Mouse (Mus musculus) hindbrain, embryonic 13.5 days (tissue): Measurements from ENCODE around the gene Zfp933. TPM values are rescaled to one million over a fixed set of nuclear protein-coding genes. Genes with fewer than 3 reads are reported as not detected.
A peak's percentile ranks its signal among the peaks of the same experiment; 100 is the strongest.
"Not testable (repeated sequence)": the region's sequence is repeated elsewhere in the genome, so short reads cannot be mapped to it uniquely, and the experiment has no call there.

Experiments used
- ATAC-seq: fragments of 200-750 bp; cut with Nextera tagmentation; 2 replicates; pipeline ENCODE4 v1.8.0; 2017; ENCODE audit warnings: moderate TSS enrichment; ENCODE audit not compliant: low FRiP score
- H3K27ac ChIP-seq: fragments of 300-500 bp; sonication (generic); 2 replicates; pipeline ENCODE4 v1.5.1; 2015; ENCODE audit warnings: inconsistent platforms, mild to moderate bottlenecking, moderate library complexity
- H3K27me3 ChIP-seq: fragments of 300-500 bp; sonication (generic); 2 replicates; pipeline ENCODE4 v1.6.1; 2015; ENCODE audit warnings: mild to moderate bottlenecking, inconsistent platforms
- H3K36me3 ChIP-seq: fragments of 300-500 bp; sonication (generic); 2 replicates; pipeline ENCODE4 v1.6.1; 2015; ENCODE audit warnings: mild to moderate bottlenecking, inconsistent platforms
- H3K4me1 ChIP-seq: fragments of 300-500 bp; sonication (generic); replicated peaks from 2 replicates; pipeline ENCODE4 v1.6.1; 2015; ENCODE audit warnings: inconsistent platforms
- H3K4me2 ChIP-seq: fragments of 300-500 bp; sonication (generic); 2 replicates; pipeline ENCODE4 v1.6.1; 2015; ENCODE audit warnings: inconsistent platforms, mild to moderate bottlenecking, moderate library complexity
- H3K4me3 ChIP-seq: fragments of 300-500 bp; sonication (generic); 2 replicates; pipeline ENCODE4 v1.5.1; 2015; ENCODE audit warnings: mild to moderate bottlenecking, inconsistent platforms
- H3K9ac ChIP-seq: fragments of 300-500 bp; sonication (generic); 2 replicates; pipeline ENCODE4 v1.6.1; 2015; ENCODE audit warnings: mild to moderate bottlenecking, inconsistent platforms
- H3K9me3 ChIP-seq: fragments of 300-500 bp; sonication (generic); 2 replicates; pipeline ENCODE4 v1.6.1; 2016; ENCODE audit warnings: inconsistent platforms
- WGBS: fragments of 180-500 bp; shearing (Covaris S2); methylation state at CpG from one replicate; pipeline ENCODE4 v1.1.7; 2015; 5-methylcytosine and 5-hydroxymethylcytosine counted together
- polyA plus RNA-seq: library from polyadenylated mRNA; unstranded; fragments of >200 nt; fragmentation: Nextera tagmentation; extraction: Ambion mirVana; gene quantifications from 2 replicates; pipeline ENCODE4 v1.2.1, GENCODE M21; 2015

Gene Zfp933
- polyA plus RNA-seq, 1 experiment from 2014 or later = 6.8 TPM

DNA sequence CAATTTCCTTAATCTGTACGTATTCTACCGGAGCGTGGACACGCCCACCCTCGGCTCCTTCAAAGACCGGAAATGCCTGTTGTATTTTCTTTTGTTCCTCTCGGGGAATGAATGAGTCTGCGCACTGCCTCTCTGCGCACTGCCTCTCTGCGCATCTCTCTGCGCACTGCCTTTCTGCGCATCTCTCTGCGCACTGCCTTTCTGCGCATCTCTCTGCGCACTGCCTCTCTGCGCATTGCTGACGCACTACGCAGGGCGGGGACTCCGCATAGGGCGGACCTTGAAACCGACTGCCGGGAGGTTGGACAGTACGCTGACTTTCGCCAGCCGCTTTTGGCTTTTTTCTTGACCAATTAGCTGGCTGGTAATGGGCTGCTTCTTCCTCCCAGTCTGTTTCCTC, 8.9 kb downstream of the Zfp933 start:
- not testable (repeated sequence) for H3K4me2 ChIP-seq, ATAC-seq, H3K9ac ChIP-seq, H3K27ac ChIP-seq, H3K27me3 ChIP-seq, H3K4me3 ChIP-seq, H3K4me1 ChIP-seq
- 97% methylated on average over 19 of the region's 26 CpGs for WGBS
- H3K36me3 ChIP-seq = peaks cover 38% of the 10 kb centered on the region
- peaks cover 31% of the 10 kb centered on the region for H3K9me3 ChIP-seq

- H3K4me1 ChIP-seq = no peaks in the 10 kb centered on the region
- WGBS = 95% methylated on average over 4 of the region's 4 CpGs
Measured at GRCm38 (mm10) chr4:147824389-147824788, 23.8 kb downstream of the Zfp933 start.

DNA sequence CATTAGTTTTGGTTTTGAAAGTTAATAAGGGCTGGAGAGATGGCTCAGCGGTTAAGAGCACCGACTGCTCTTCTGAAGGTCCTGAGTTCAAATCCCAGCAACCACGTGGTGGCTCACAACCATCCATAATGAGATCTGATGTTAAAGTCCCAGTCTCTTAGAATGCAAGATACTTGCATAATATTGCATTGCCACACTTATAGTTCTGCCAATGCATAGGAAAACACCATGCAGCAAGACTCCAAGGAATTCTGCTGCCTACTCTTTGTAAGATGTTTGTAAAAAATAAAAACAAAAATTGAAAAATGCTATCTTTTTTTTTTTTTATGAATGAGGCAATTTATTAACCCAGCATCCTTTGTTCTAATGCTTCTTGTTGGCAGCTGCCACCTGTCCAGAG, 26.8 kb downstream of the Zfp933 start:
- H3K27me3 ChIP-seq, H3K4me3 ChIP-seq, H3K4me2 ChIP-seq, ATAC-seq, H3K4me1 ChIP-seq, H3K27ac ChIP-seq, H3K9ac ChIP-seq: not testable (repeated sequence)
- Histone ChIP-seq H3K9me3 (peaks cover 79% of the 10 kb centered on the region), H3K36me3 (peaks cover 56% of the 10 kb centered on the region)
- WGBS = 86% methylated on average over 3 of the region's 3 CpGs

More at GRCm38 (mm10) chr4:147824389-147824788, 23.8 kb downstream of the Zfp933 start:
- Histone ChIP-seq H3K9me3 (peaks cover 89% of the 10 kb centered on the region), H3K4me2 (no peak overlapping the region), H3K27ac (no peak overlapping the region), H3K27me3 (no peaks in the 10 kb centered on the region), H3K9ac (no peak overlapping the region), H3K4me3 (no peak overlapping the region), H3K36me3 (peaks cover 86% of the 10 kb centered on the region)
- no peak for ATAC-seq

DNA sequence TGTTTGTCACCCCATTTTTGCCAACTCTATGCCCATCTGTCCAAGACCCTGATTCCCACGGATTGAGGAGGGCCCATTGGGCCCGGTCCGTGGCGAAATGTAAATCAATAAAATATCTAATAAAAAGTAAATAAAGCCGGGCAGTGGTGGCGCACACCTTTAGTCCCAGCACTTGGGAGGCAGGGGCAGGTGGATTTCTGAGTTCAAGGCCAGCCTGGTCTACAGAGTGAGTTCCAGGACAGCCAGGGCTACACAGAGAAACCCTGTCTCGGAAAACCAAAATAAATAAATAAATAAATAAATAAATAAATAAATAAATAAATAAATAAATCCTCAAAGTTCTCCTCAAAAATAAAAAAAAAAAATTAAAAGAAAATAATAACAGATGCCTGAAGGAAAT, 28.5 kb downstream of the Zfp933 start:
- H3K27ac ChIP-seq = not testable (repeated sequence)

DNA sequence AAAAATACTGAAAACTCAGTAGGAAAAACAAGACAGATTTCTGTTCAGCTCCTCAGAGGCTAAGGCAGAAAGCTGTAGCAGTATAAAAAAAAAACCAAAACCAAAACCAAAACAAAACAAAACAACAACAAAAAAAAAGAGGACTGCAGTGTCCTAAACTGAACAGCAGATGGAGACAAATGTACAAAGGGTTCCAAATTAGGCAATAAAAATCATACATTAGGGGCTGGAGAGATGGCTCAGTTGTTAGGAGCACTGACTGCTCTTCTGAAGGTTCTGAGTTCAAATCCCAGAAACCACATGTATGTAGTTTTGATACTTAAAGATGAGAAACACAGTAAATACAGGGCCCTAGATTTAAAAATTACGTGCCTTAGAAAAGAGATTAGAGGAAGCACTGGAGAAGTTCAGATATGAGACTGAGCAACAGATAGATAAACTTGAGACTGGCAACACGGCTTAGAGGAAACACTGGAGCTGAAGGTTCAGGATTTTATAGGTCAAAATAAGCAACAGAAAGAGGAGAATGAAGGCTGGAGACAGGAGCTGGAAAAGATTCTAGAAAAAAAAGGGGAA, 33.5 kb downstream of the Zfp933 start:
- Histone ChIP-seq H3K27me3 (no peaks in the 10 kb centered on the region), H3K9ac (no peak overlapping the region), H3K4me1 (no peaks in the 10 kb centered on the region), H3K27ac (no peak overlapping the region), H3K9me3 (peaks cover 22% of the 10 kb centered on the region; the same call in 1 of the 2 replicates), H3K36me3 (no peaks in the 10 kb centered on the region), H3K4me3 (no peak overlapping the region), H3K4me2 (no peak overlapping the region)
- WGBS = 87% methylated on average over 2 of the region's 2 CpGs
- no peak for ATAC-seq

More for the DNA sequence above, 28.5 kb downstream of the Zfp933 start:
- H3K9ac ChIP-seq, H3K4me2 ChIP-seq, H3K4me1 ChIP-seq, H3K4me3 ChIP-seq, H3K27me3 ChIP-seq: not testable (repeated sequence)
- ATAC-seq = peak; percentile 73
- H3K36me3 ChIP-seq = peaks cover 38% of the 10 kb centered on the region
- H3K9me3 ChIP-seq = peaks cover 66% of the 10 kb centered on the region
- 85% methylated on average over 7 of the region's 7 CpGs for WGBS

- Histone ChIP-seq H3K27ac (no peak overlapping the region), H3K4me1 (peaks cover 9% of the 10 kb centered on the region), H3K4me2 (no peak overlapping the region), H3K27me3 (no peaks in the 10 kb centered on the region), H3K4me3 (no peak overlapping the region), H3K9me3 (peaks cover 14% of the 10 kb centered on the region; the same call in 1 of the 2 replicates), H3K9ac (no peak overlapping the region), H3K36me3 (no peaks in the 10 kb centered on the region)
- WGBS = 43% methylated on average over 5 of the region's 5 CpGs
- 0 out of 2 replicates have a peak, but pooled peaks have one; percentile 52 for ATAC-seq
Measured at GRCm38 (mm10) chr4:147813249-147813765, 34.9 kb downstream of the Zfp933 start.

DNA sequence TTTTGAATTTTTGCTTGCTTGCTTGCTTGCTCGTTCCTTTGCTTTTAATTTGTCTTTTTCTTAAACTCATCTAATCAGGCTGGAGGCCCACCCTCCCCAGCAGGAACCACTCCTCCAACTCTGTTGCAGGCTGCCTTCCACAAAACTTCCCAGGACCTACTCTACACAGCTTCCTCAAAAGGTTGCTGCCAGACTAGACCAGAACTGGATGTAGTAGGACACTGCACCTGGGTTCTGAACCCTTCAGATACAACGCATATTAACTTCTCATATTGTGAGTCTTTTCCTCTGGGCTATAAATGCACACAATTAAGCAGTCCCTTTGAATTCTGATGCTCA, 38.2 kb downstream of the Zfp933 start:
- not testable (repeated sequence) for H3K27me3 ChIP-seq, H3K27ac ChIP-seq, H3K36me3 ChIP-seq, H3K9me3 ChIP-seq, ATAC-seq, H3K4me1 ChIP-seq, H3K9ac ChIP-seq
- Histone ChIP-seq H3K4me3 (peak overlapping the region; percentile 45), H3K4me2 (peak overlapping the region; percentile 65)
- 47% methylated on average over 2 of the region's 2 CpGs for WGBS

DNA sequence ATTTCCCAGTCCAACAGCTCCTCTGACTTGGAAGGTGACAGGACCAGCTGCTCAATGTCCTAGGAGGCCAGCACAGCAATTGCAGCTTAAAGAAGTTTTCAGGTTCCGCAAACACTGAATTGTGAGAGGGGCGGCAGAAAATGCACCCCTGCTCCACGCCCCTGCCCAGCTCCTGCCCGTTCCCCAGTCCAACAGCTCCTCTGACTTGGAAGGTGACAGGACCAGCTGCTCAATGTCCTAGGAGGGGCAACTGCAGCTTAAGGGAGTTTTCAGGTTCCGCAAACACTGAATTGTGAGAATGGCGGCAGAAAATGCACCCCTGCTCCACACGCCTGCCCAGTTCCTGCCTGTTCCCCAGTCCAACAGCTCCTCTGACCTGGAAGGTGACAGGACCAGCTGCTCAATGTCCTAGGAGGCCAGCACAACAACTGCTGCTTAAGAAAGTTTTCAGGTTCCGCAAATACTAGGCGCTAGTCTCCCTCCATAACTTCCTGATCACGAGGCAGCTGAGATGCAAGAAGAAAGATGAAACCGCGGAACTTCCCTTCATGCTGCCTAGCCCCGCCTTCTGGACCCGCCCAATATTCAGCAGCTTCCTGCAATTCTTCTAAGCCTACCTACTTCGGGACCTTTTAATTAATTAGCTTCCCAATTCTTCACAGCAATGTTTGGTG, 38.7 kb downstream of the Zfp933 start, which contains the start of gene Zfp984:
Zfp984 (minus strand) TSS at position 497 of the 674 bp plus-strand sequence.
- ATAC-seq, H3K4me1 ChIP-seq: not testable (repeated sequence)

DNA sequence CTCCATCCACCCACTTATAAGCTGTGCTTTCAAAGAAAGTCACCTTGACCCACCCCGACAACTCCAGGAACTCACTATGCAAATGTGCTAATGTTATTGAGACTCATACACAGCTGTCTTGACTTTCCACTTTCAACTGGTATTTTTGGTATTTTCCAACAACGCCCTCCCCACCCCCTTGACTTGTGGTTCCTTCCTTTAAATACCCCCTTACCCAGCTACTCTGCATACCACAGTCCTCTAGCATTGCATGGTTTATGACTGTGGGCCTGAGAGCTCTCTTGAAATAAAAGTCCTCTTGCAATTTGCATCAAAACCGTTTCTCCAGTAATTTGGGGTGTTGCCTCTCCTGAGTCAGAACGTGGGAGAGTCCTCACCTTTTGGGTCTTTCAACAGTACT, 39.7 kb downstream of the Zfp933 start:
- H3K27ac ChIP-seq, H3K4me3 ChIP-seq, H3K9ac ChIP-seq, H3K27me3 ChIP-seq, H3K4me1 ChIP-seq, ATAC-seq, H3K9me3 ChIP-seq: not testable (repeated sequence)
- peak overlapping the region; percentile 65; the same call in 1 of the 2 replicates for H3K4me2 ChIP-seq
- WGBS = 79% methylated on average over 4 of the region's 4 CpGs
- H3K36me3 ChIP-seq = peaks cover 12% of the 10 kb centered on the region

More for the DNA sequence above, 38.7 kb downstream of the Zfp933 start, which contains the start of gene Zfp984:
- H3K36me3 ChIP-seq, H3K27me3 ChIP-seq, H3K9me3 ChIP-seq: not testable (repeated sequence)
- Histone ChIP-seq H3K4me3 (peak within 1 kb of the TSS; percentile 45), H3K4me2 (peak within 1 kb of the TSS; percentile 65), H3K9ac (peak within 1 kb of the TSS; percentile 68), H3K27ac (peak within 1 kb of the TSS; percentile 19; the same call in 1 of the 2 replicates)
- WGBS = 14% methylated on average over 15 of the region's 15 CpGs

GRCm38 (mm10) chr4:147795308-147795707, 52.9 kb downstream of the Zfp933 start:
- H3K9me3 ChIP-seq = peaks cover 11% of the 10 kb centered on the region
- WGBS = 94% methylated on average over 1 of the region's 1 CpGs
- H3K4me2 ChIP-seq, H3K27me3 ChIP-seq, H3K27ac ChIP-seq, H3K9ac ChIP-seq, ATAC-seq, H3K4me3 ChIP-seq, H3K4me1 ChIP-seq, H3K36me3 ChIP-seq: not testable (repeated sequence)

- H3K9ac ChIP-seq, H3K4me2 ChIP-seq, ATAC-seq, H3K4me1 ChIP-seq, H3K36me3 ChIP-seq, H3K27ac ChIP-seq, H3K4me3 ChIP-seq, H3K27me3 ChIP-seq: not testable (repeated sequence)
- 98% methylated on average over 2 of the region's 3 CpGs for WGBS
- peaks cover 11% of the 10 kb centered on the region for H3K9me3 ChIP-seq
Measured at GRCm38 (mm10) chr4:147794026-147794665, 54.0 kb downstream of the Zfp933 start.

DNA sequence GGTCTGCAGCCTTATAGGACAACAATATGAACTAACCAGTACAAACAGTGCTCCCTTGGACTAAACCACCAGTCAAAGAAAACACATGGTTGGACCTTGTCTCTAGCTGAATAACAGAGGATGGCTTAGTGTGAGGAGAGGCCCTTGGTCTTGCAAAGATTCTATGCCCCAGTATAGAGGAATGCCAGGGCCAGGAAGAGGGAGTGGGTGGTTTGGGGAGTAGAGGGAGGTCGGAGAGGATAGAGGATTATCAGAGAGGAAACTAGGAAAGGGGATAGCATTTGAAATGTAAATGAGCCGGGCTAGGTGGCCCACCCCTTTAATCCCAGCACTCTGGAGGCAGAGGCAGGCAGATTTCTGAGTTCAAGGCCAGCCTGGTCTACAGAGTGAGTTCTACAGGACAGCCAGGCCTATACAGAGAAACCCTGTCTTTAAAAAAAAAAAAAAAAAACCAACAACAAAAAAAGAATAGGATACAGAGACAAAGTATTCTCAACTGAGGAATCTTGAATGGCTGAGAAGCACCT, 54.7 kb downstream of the Zfp933 start:
- peaks cover 14% of the 10 kb centered on the region for H3K9me3 ChIP-seq
- not testable (repeated sequence) for H3K4me2 ChIP-seq, H3K9ac ChIP-seq, H3K27me3 ChIP-seq, H3K27ac ChIP-seq, H3K4me3 ChIP-seq, H3K4me1 ChIP-seq, H3K36me3 ChIP-seq
- WGBS = 68% methylated on average over 2 of the region's 2 CpGs
- peak; percentile 54; the same call in 1 of the 2 replicates for ATAC-seq
